Comparison of ENCODE assay signal across 8 mouse cellular contexts in genomic region chr6:56568470-56569372, GRCm38 (mm10). TPM values are rescaled to one million over a fixed set of nuclear protein-coding genes. Genes with fewer than 3 reads are reported as not detected.
A peak's percentile ranks its signal among the peaks of the same experiment; 100 is the strongest.
DNase-seq lines count a peak whose midpoint lies in the region; ATAC-seq and TF ChIP-seq lines count a peak whose summit lies in the region.

Gene Pde1c (minus strand): TSS chr6:56569103.

- ATAC-seq in intestine, postnatal 0 days: 0 out of 2 replicates have a peak, but pooled peaks have one; percentile 38
- ATAC-seq in liver, embryonic 15.5 days (ENCODE audit: insufficient read depth): peak; percentile 34; the same call in 1 of the 2 replicates

- no peaks in the 10 kb centered on the region for H3K36me3 ChIP-seq in intestine, postnatal 0 days (ENCODE audit: control insufficient read depth, insufficient read depth)
- H3K36me3 ChIP-seq in liver, embryonic 15.5 days (replicated peaks): no peaks in the 10 kb centered on the region

- 0 out of 2 replicates have a peak, but pooled peaks cover 6% of the 10 kb centered on the region for H3K27me3 ChIP-seq in intestine, postnatal 0 days (replicated peaks; ENCODE audit: control insufficient read depth, insufficient read depth, low read length)
- H3K27me3 ChIP-seq in liver, embryonic 15.5 days: 0 out of 2 replicates have a peak, but pooled peaks cover 11% of the 10 kb centered on the region

- peak; percentile 29 for DNase-seq in ovary, postnatal 36 days (ENCODE audit: low spot score)
- DNase-seq in ovary, postnatal 10 days (ENCODE audit: low spot score): no peak
- peak; percentile 35 for DNase-seq in cerebellum, adult 9-10 months
- DNase-seq in heart, adult 11 months: peak; percentile 95
- peak; percentile 7 for DNase-seq in naive thymus-derived CD4-positive, alpha-beta T cell, adult 2 months (ENCODE audit: low read depth)
- DNase-seq in thymus, postnatal 4 days: peak; percentile 64

- WGBS in intestine, postnatal 0 days: under 1% methylated on average over 48 of the region's 48 CpGs
- WGBS in liver, embryonic 15.5 days (ENCODE audit: insufficient replicate concordance): under 1% methylated on average over 48 of the region's 48 CpGs

- H3K4me2 ChIP-seq in intestine, postnatal 0 days (replicated peaks; ENCODE audit: low read depth): peak within 1 kb of the TSS; percentile 100
- H3K4me2 ChIP-seq in liver, embryonic 15.5 days: peak within 1 kb of the TSS; percentile 80

- no peaks in the 10 kb centered on the region for H3K4me1 ChIP-seq in intestine, postnatal 0 days (replicated peaks; ENCODE audit: control insufficient read depth, insufficient read depth, low read length)
- H3K4me1 ChIP-seq in liver, embryonic 15.5 days (replicated peaks): peaks cover 10% of the 10 kb centered on the region; the same call in 1 of the 2 replicates

- H3K9me3 ChIP-seq in intestine, postnatal 0 days (ENCODE audit: control insufficient read depth): no peaks in the 10 kb centered on the region
- no peaks in the 10 kb centered on the region for H3K9me3 ChIP-seq in liver, embryonic 15.5 days (replicated peaks)

- no peak within 1 kb of the TSS for H3K27ac ChIP-seq in intestine, postnatal 0 days (ENCODE audit: low read depth, low read length)
- H3K27ac ChIP-seq in liver, embryonic 15.5 days (replicated peaks): no peak within 1 kb of the TSS

- H3K9ac ChIP-seq in intestine, postnatal 0 days (ENCODE audit: low read depth, low read length): peak within 1 kb of the TSS; percentile 34; the same call in 1 of the 2 replicates
- H3K9ac ChIP-seq in liver, embryonic 15.5 days: 0 out of 2 replicates have a peak within 1 kb of the TSS, but pooled peaks have one; percentile 25

- H3K4me3 ChIP-seq in intestine, postnatal 0 days (ENCODE audit: low read depth, low read length): peak within 1 kb of the TSS; percentile 70
- peak within 1 kb of the TSS; percentile 59 for H3K4me3 ChIP-seq in liver, embryonic 15.5 days (replicated peaks)

- no peak for TF ChIP-seq CTCF in intestine, postnatal 0 days (IDR thresholded peaks at IDR 0.05; ENCODE audit: low read depth)

RNA-seq across cellular contexts. Expression of gene Pde1c, which starts in this region (rescaled TPM):
- polyA plus RNA-seq in intestine, postnatal 0 days (2015; fragmentation: Nextera tagmentation; extraction: Ambion mirVana): 0.76 and 0.98 TPM in 2 replicates
- 0.61 and 0.76 TPM in 2 replicates for polyA plus RNA-seq in liver, embryonic 15.5 days (2015; fragmentation: Nextera tagmentation; extraction: Ambion mirVana)

Comparison
In these comparisons a context has a peak if more than half of its experiments do, and no peak if none do; other contexts are left out.
1. Peak in ATAC-seq, H3K4me3 ChIP-seq, H3K9ac ChIP-seq and H3K4me2 ChIP-seq in intestine, postnatal 0 days; RNA of the gene not detected or under 1 TPM.
2. Peak in ATAC-seq, H3K4me3 ChIP-seq, H3K9ac ChIP-seq and H3K4me2 ChIP-seq in liver, embryonic 15.5 days; RNA of the gene not detected or under 1 TPM.